Comparison of ENCODE assay signal across 8 mouse cellular contexts in the genomic region with DNA sequence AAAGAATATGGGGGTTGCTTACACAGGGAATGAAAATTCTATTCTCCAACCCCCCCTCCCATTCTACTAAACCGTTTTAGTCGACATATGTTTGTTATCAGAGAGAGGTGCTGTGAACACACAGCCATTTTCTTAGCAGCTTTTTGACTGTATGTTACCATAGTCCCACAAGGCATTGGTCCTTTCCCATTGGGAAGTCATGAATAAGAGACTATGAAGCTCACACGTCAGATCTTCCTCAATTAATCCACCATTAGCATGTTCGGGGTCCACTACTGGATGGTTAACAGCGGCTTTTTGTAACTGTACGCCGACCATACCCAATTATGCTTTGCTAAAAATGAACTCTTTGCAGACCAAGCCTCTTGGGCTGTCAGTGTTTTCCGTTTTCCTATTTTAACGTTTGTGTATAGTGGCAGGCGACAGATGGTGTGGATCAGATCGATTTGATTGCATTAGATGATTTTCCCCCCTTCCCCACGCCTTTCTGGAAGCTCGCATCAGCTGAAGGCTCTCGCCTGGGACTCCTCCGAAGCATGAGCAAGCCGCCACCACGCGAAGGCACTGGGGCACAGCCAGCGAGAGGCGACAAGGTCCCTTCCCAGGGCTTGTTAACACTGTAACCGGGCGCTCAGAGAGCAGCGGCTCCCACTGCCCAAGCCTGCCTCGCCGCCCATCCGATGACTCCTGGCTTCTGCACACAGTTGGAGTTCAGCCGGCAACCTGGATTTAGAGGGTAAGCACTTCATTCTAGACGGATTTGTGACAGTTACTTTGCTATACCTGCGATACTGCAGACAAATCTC.
A peak's percentile ranks its signal among the peaks of the same experiment; 100 is the strongest.
DNase-seq lines count a peak whose midpoint lies in the region; ATAC-seq and TF ChIP-seq lines count a peak whose summit lies in the region.

No protein-coding gene starts in this region.

- H3K9ac ChIP-seq in embryonic facial prominence, embryonic 14.5 days (ENCODE audit: low read depth, low read length): peak overlapping the region; percentile 49
- H3K9ac ChIP-seq in midbrain, embryonic 16.5 days (ENCODE audit: low read depth, low read length): peak overlapping the region; percentile 78

- no peak overlapping the region for H3K4me3 ChIP-seq in gastrocnemius, adult 2 months
- H3K4me3 ChIP-seq in embryonic facial prominence, embryonic 14.5 days (ENCODE audit: low read depth, low read length): peak overlapping the region; percentile 36
- H3K4me3 ChIP-seq in layer of hippocampus, adult 2 months: peak overlapping the region; percentile 79
- peak overlapping the region; percentile 56 for H3K4me3 ChIP-seq in midbrain, embryonic 16.5 days (ENCODE audit: low read depth, low read length)

- intact Hi-C loops in gastrocnemius, adult 2 months (cut with DNase I): no loop called here
- intact Hi-C loops in gastrocnemius, postnatal 14 days (cut with DNase I; ENCODE audit: low total_unique reads): no loop called here
- intact Hi-C loops in heart, postnatal 25 days (cut with DNase I): loop anchor here (2.0 kb wide), 1 partner anchor 1763 kb away; no protein-coding TSS in a partner anchor

- no peaks in the 10 kb centered on the region for H3K36me3 ChIP-seq in embryonic facial prominence, embryonic 14.5 days (ENCODE audit: control insufficient read depth, insufficient read depth, low read length)
- no peaks in the 10 kb centered on the region for H3K36me3 ChIP-seq in midbrain, embryonic 16.5 days (ENCODE audit: control insufficient read depth, insufficient read depth, low read length)

- WGBS in embryonic facial prominence, embryonic 14.5 days: 7% methylated on average over 28 of the region's 29 CpGs
- 3% methylated on average over 29 of the region's 29 CpGs for WGBS in midbrain, embryonic 16.5 days

- peak; percentile 12 for DNase-seq in gastrocnemius, adult 2 months
- DNase-seq in gastrocnemius, postnatal 14 days: no peak
- DNase-seq in Muller cell, postnatal 12 days (ENCODE audit: inconsistent ontology term): peak; percentile 31
- peak; percentile 42 for DNase-seq in embryonic facial prominence, embryonic 14.5 days (ENCODE audit: low spot score)
- peak; percentile 65 to 69 for DNase-seq in layer of hippocampus, adult 2 months (ENCODE audit: low spot score in 2 of 2)
- DNase-seq in heart, postnatal 25 days (ENCODE audit: low spot score): no peak

- no peak overlapping the region for H3K27ac ChIP-seq in gastrocnemius, adult 2 months
- H3K27ac ChIP-seq in embryonic facial prominence, embryonic 14.5 days (replicated peaks; ENCODE audit: low read depth, low read length): no peak overlapping the region; the same call in 1 of the 2 replicates
- peak overlapping the region; percentile 98 for H3K27ac ChIP-seq in layer of hippocampus, adult 2 months
- peak overlapping the region; percentile 94 for H3K27ac ChIP-seq in midbrain, embryonic 16.5 days (ENCODE audit: low read length)

- H3K4me2 ChIP-seq in embryonic facial prominence, embryonic 14.5 days (ENCODE audit: low read depth, low read length): peak overlapping the region; percentile 60
- peak overlapping the region; percentile 61 for H3K4me2 ChIP-seq in midbrain, embryonic 16.5 days (ENCODE audit: low read length)

- no peak for TF ChIP-seq CTCF in gastrocnemius, adult 2 months (IDR thresholded peaks at IDR 0.05)
- TF ChIP-seq CTCF in layer of hippocampus, adult 2 months (conservative IDR thresholded peaks at IDR 0.05): no peak

- no peaks in the 10 kb centered on the region for H3K9me3 ChIP-seq in embryonic facial prominence, embryonic 14.5 days (ENCODE audit: control insufficient read depth, low read length)
- H3K9me3 ChIP-seq in midbrain, embryonic 16.5 days (replicated peaks; ENCODE audit: control insufficient read depth, low read length, poor library complexity, severe bottlenecking): no peaks in the 10 kb centered on the region

- H3K4me1 ChIP-seq in embryonic facial prominence, embryonic 14.5 days (ENCODE audit: control insufficient read depth, insufficient read depth, low read length): peaks cover 10% of the 10 kb centered on the region; the same call in 1 of the 2 replicates
- peaks cover 13% of the 10 kb centered on the region for H3K4me1 ChIP-seq in midbrain, embryonic 16.5 days (ENCODE audit: control insufficient read depth, insufficient read depth, low read length)

- peak; percentile 75 for ATAC-seq in embryonic facial prominence, embryonic 14.5 days (ENCODE audit: low read depth)
- peak; percentile 78 for ATAC-seq in midbrain, embryonic 16.5 days
- no peak for ATAC-seq in activated CD4-positive, CD25-positive, alpha-beta regulatory T cell, adult 4 months

- peaks cover 57% of the 10 kb centered on the region for H3K27me3 ChIP-seq in embryonic facial prominence, embryonic 14.5 days (replicated peaks; ENCODE audit: control insufficient read depth, insufficient read depth, low read length)
- no peaks in the 10 kb centered on the region; the same call in 1 of the 2 replicates for H3K27me3 ChIP-seq in midbrain, embryonic 16.5 days (ENCODE audit: control insufficient read depth, insufficient read depth, low read depth, low read length)

Comparison
In these comparisons a context has a peak if more than half of its experiments do, and no peak if none do; other contexts are left out.
1. DNase-seq: peak in gastrocnemius, adult 2 months (single experiment), Muller cell, postnatal 12 days (single experiment), embryonic facial prominence, embryonic 14.5 days (single experiment) and layer of hippocampus, adult 2 months (2 of 2); none in gastrocnemius, postnatal 14 days (single experiment) and heart, postnatal 25 days (single experiment).
2. H3K27ac ChIP-seq: peak in layer of hippocampus, adult 2 months (single experiment) and midbrain, embryonic 16.5 days (single experiment); none in gastrocnemius, adult 2 months (single experiment) and embryonic facial prominence, embryonic 14.5 days (single experiment).